Mouse (Mus musculus): ENCODE results near the gene Dyrk4.

Dyrk4 gene

DNA sequence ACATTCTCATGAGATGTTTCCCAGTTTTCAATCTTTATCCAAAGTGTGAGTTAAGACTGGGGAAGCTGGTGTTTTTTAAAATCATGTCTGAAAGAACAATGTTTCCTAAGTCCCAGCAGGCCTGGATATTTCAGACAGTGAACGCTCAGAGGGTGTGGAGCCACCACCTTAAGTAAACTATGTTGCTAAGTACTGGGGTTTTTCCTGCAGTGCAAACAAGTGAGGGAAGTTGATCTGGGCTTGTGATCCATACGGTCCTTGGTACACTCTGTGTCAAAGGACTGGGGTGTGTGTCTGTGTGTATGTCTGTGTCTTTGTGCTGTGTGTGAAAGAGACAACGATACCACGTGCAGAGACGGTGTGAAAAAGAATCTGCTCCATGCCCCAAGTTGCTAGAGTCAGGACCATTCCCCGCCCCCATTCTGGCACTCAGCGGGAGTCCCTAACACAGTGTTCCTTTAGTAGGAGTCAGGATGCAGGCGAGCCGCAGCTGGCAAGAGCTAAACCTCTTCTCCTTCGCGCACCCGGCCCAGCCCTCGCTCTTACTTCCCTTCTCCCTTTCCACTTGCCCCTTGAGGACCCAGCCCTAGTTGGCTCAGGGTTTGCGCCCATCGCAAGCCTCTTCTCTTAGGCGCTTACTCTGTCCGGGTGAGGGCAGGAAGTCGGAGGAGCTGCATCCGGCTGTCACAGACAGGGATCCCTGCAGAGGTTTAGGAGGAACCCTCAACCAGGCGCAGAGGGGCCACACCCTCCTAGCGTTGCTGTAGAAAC lies at the start of gene Dyrk4:
Dyrk4 (minus strand) TSS at position 729 of the 771 bp plus-strand sequence.
- DNase-seq (ENCODE audit: low read depth in 1 of 2, low spot score in 2 of 2) = no peak

DNA sequence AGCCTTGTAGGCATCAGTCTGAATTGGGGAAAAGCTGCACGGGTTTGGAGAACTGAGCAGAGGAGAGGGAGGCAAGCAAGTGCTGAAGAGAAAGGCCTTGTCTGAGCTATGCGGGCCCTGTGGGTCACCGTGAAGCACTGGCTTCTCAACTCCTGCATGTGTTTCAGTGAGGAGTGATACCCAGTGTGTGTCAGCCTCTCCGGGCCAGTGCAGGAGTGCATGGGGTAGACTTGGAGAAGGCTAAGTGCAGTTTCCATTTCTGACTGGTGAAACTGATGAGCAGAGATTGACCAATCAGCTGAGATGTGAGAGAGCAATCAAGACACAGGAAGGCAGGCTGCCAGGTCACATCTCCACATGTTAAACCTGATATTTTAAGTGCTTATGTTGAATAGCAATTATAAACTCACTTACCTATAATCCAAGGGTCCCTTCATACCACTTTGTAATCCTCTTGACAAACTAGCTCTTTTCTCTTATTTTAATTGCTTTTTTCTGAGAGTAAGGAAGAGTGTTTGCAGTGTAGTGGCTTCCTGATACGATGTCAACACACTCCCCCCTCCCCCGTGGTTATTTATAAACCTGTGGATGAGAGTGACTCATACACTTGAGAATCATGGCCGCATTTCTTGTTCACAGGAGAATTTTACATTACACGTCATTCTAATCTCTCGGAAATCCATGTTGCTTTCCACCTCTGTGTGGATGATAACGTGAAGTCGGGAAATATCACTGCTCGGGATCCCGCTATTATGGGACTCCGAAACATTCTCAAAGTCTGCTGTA lies 44.8 kb upstream of the Dyrk4 start:
- no peak for DNase-seq (ENCODE audit: low read depth in 1 of 2, low spot score in 2 of 2)

DNA sequence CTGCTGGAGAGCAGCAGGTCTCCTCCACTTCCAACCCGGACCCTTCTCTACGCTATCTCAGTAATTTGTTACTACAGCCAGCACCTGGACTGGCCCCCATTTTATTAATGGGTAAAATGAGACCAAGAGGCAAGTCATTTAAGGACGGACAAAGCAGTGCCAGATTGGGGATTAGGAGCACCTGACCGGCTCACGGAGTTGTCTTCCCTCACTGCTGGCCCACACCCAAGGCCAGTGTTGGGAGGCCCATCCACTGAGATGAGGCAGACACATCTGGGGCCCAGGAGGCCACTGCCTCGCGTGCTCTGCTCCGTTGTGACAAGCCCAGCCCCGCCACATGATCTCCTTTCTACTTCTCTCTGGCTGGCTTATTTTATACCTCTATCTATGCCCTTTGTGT lies 41.8 kb upstream of the Dyrk4 start:
- no peak for DNase-seq (ENCODE audit: low read depth in 1 of 2, low spot score in 2 of 2)

DNA sequence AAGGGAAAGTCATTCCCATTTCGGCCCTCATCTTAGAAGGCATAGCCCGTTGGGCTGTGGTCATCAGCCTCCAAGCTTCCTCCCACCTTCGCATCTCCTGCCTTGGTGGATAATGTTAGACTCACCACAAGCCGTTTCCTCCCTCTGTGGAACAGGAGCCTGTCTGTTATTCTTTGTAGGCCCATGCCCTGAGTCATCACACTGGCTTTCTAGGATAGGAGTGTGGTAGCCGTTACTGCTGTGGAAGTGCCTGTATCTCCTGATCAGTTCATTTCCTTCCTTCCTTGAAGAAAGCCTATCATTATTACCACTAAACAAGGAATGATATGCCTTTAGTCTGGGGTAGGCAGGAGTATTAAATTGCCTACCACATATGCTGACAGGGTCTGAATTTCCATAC lies 41.1 kb upstream of the Dyrk4 start:
- DNase-seq (ENCODE audit: low read depth in 1 of 2, low spot score in 2 of 2) = no peak

DNA sequence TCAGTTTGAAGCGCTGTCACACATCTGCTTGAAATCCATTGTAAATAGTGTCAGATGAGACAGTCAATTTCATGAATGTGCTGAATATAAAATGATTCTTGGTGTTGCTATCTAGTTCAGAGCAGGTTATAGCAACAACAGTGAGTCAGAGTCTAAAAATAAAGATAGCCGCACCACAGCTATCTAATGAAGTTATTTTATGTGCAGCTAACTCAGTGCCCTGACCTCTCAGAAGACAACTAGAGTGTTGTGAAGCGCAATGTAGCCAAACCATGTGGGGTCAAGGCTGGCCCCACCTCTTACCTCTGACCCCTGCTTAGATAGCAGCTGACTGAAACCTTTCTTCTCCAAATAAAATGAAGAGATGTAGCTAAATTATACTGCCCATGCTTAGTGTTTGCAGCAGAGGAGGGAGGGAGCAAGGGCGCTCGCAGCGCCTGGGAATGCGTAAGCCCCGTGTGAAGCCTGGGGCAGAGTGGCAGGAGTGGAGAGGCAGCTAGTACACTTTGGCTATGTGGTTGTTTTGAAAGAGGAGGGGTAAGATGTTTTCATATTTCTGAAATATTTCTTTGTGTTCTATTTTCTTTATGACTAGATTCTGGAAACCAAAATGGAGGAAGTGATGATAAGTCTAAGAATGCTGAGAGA lies 39.9 kb upstream of the Dyrk4 start:
- no peak for DNase-seq (ENCODE audit: low read depth in 1 of 2, low spot score in 2 of 2)

DNA sequence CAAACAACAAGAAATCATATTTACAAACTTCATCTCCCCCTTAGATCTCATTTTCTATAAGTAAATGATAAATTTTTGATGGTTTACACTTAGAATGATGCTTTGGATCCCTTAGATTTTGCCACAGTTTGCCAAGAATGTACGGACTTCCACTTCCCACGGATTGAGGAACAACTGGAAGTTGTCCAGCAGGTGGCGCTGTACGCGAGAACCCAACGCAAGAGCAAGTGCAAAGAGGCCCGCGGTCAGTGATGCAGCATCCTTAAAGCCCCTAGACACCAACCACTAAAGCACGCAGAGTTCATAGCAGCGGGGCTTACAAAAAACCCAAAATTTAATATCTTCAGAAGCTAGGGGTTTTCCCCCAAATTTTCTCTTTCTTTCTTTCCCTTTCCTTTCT lies 34.1 kb upstream of the Dyrk4 start:
- peak; percentile 14 to 41 for DNase-seq (ENCODE audit: low read depth in 1 of 2, low spot score in 2 of 2)

DNA sequence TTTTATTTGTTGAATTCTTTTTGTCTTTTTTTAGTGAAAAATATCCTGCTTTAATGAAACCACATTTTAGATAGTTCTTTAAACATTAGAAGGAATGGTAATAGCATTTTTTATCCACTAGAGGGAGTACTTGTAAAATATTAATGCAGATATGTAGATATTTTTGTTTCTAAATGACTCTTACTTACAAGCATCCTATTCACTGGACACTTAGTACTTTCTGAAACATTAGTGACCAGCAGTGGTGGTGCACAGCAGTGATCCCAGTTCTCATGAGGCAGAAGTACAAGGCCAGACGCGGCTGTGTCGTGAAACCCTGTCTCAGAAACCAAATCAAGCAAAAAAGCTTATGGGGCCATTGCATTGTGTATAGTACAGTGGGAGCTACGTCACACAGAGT lies 26.7 kb upstream of the Dyrk4 start:
- DNase-seq (ENCODE audit: low read depth in 1 of 2, low spot score in 2 of 2) = no peak

DNA sequence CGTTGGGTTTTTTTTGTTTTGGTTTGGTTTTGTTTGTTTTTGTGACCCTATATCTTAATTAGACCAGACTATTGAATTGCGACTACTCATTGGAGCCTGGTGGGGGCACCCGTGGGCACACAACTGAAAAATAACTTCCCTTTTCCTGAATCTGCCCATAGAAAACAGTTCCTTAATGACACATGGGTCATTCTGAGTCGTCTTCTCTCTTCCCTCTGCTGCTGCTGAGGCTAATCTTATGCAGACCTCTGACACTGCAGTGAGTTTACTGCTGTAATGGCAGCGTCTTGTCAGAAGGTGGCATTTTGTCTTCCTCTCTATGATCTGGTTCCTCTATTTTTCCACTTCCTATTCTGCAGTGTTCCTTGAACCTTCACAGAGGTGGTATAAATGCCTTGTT lies 18.8 kb upstream of the Dyrk4 start:
- DNase-seq (ENCODE audit: low read depth in 1 of 2, low spot score in 2 of 2) = peak; percentile 23 to 39

DNA sequence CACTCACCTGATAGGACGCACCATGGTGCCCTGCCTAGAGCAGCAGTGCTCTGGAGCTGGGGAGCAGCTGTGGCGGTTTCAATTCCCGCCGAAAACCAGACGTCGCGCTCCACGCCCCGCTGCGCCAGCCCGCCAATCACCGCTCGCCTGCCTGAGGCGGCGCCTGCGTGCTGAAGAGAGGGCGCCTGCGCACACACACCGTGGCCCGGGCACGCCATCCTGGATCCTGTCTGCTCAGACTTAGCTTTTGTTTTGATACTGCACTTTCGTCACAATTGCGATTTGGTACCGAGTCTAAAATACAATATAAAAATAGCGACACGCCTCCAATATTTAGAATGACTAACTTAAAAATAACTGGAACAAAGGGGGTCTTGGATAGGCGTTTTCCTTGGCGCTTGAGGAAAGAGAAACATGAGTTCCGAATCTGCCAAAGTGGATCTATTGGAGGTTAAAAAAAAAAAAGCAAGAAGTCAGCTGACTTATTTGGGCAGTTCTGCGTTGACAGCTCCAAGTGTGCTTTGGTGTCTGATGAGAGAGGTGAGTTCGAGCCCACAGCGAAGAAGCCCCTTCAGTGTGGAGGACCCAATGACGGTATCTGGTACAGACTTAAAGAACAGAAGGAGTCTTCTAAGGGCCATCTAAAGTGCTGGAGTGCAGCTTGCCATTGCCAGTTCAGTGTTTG lies 18.0 kb upstream of the Dyrk4 start, which contains the start of the genes Rad51ap1 and D6Wsu163e:
Rad51ap1 (minus strand) TSS at position 101 of the 685 bp plus-strand sequence.
D6Wsu163e (plus strand) TSS at position 476 of the 685 bp plus-strand sequence.
- DNase-seq (ENCODE audit: low read depth in 1 of 2, low spot score in 2 of 2) = peak; percentile 90

DNA sequence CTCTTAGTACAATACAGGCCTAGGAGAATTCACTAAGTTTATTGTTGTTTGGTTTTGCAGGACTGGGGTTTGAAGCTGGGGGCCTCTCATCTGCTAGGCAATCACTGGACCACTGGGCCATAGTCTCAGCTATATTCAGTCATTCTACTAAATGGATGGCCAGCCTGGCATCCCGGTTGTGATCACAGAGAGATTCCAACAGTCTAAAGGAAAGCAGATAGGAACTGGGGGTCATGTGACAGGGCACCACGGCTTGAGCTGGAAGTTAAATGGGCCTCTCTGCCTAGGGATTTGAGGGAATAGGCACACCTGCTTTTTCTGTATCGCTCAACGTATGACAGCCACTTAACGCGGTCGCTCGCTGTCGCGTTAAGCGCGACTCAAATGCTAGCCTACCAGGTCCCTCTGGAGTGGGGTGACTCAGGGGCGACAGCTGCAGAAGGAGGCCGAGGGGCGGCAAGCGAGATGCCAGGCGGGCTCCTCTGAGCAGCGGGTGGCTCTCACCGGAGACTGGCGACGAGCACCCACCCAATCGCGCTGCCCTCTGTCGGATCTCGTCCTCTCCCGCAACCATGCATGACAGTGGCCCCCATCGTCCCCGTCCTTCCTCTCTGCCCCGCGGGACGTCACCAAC lies 17.3 kb upstream of the Dyrk4 start:
- no peak for DNase-seq (ENCODE audit: low read depth in 1 of 2, low spot score in 2 of 2)

DNA sequence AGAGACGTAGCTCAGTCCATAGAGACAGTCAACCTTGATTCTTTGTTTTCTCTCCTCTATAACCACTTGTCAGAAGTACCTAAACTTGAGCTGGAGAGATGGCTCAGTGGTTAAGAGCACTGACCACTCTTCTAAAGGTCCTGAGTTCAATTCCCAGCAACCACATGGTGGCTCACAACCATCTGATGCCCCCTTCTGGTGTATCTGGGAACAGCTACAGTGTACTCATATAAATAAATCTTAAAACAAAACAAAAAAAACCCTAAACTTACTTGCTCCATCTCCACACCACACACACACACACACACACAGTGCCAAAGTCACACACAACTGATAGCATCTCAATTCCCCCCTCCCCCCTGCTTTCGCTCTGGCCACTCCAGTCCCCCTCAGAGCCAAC lies 16.4 kb upstream of the Dyrk4 start:
- DNase-seq (ENCODE audit: low read depth in 1 of 2, low spot score in 2 of 2) = no peak

DNA sequence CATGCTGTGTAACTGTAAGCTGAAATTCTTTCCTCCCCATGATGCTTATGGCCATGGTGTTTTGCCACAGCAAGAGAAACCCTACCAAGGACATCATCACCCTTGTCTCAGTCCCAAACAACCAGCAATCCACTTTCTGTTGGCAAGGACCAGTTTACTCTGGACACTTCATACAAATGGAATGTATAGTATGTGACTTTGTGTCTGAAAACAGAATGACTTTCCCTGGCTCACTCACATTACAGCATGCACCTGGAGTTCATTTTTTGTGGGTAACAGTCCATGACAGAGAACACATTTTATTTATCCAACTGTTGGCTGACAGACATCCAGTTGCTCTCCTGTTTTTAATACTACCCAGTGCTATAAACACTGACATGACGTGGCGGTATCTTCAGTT lies 11.3 kb upstream of the Dyrk4 start:
- DNase-seq (ENCODE audit: low read depth in 1 of 2, low spot score in 2 of 2) = no peak

DNA sequence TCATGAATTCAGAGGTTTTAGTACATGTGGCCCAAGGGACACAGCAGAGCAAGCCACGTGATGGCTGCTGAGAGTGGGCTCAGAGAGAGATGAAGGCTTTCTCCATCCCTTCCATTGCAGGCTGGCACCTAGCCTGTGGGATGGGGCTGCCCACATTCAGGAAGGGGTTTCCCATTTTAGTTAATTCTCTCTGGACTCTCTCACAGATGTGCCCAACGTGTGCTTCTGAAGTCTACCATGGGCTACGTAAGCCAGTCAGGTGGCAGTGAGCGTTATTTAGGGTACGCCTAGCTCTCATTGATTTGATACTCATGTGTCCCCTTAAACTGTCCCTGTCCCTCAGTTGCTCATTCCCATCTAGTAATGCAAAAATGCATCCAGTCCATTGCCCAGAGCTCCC lies 6.7 kb downstream of the Dyrk4 start:
- no peak for DNase-seq (ENCODE audit: low read depth in 1 of 2, low spot score in 2 of 2)

DNA sequence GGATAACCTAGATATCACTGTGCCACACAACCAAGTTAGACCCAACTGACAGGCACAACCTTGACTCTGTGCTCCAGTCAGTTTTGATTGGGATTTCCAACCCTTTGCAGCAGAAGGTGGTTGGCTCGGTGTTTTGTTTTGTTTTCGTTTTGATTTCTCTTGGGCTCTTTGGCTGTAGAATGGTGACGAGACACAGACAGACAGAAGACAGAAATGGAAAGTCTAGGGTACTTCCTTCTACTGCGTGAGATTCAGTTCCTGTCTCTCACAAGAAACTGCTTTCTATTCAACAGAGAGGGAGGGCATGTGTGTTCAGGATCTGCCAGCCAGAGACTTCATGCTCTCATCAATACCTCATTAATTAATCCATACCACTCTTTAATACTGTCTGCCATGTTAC lies 10.9 kb downstream of the Dyrk4 start:
- no peak for DNase-seq (ENCODE audit: low read depth in 1 of 2, low spot score in 2 of 2)

DNA sequence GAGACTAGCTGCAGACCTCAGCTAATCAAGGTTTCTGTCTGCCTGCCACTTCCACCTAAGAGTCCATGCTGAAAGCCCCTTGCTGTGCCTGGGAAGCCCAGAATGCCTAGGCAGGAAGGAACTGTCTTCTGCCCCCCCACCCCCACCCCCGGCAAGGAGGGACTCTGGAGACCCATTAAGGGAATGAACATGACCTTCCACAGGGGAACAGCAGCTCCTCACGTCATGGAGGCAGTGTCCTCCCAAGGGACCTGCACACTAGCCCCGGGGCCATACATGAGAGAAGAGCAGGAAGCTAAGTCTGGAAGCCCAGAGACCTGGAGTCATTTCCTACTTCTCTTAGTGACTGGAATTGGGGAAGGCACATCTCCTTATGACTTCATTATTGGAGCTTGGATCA lies 13.8 kb downstream of the Dyrk4 start:
- no peak for DNase-seq (ENCODE audit: low read depth in 1 of 2, low spot score in 2 of 2)

DNA sequence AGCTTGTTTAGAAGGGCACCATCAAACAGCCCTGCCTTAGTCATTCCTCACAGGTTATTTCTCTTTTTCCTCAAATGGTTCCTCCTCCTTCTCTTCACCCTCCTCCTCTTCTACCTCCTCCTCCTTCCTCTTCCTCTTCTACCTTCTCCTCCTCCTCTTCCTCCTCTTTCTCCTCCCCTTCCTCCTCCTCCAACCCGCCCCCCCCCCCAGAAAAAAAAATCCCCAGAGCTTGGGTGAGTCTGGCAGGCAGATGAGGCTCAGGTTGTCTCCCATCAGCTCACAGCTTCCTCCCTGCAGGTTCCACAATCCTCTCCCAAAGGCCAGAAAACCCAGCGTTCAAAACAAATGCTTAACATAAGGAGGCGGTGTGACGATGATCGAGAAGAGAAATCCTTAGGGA lies 14.3 kb downstream of the Dyrk4 start:
- DNase-seq (ENCODE audit: low read depth in 1 of 2, low spot score in 2 of 2) = no peak

DNA sequence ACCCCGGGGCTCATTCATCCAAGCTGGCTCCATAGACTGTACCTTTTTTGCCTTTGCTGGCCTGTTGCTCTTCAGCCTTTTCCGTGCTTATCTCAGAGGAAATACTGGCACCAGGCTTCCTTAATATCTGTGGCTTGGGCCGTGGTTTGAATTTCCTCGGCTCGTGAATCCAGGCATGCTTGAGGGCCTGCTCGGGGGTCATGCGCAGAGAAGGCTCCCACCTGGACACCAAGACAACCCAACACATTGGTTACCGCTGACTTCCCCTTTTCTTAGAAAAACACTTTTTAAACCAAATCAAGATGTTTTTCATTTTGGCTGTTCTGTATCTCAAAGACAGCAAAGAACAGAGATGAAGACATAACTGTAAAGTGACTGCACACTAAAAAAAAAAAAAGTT lies 44.5 kb downstream of the Dyrk4 start:
- no peak for DNase-seq (ENCODE audit: low read depth in 1 of 2, low spot score in 2 of 2)

DNA sequence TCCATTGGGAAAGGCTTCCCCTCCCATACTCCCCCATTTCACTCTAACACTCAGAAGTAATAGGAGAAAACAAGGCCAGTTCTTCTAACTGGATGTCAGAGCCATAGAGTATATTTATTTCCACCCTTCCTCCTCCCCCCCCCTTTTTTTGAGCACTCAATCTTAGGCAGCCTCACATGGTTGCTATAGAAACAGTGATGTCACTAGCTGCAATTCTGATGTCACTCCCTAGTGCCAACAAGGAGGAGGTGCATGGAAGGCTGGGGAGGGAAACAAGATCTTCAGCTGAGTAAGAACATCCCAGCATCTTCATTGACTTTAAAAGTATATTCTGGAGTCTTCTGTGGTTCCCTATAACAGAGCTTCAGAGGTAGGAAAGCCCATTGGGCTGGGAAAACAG lies 68.8 kb downstream of the Dyrk4 start, which contains the start of gene Akap3:
Akap3 (plus strand) TSS at position 218 of the 400 bp plus-strand sequence.
- no peak for DNase-seq (ENCODE audit: low read depth in 1 of 2, low spot score in 2 of 2)

DNA sequence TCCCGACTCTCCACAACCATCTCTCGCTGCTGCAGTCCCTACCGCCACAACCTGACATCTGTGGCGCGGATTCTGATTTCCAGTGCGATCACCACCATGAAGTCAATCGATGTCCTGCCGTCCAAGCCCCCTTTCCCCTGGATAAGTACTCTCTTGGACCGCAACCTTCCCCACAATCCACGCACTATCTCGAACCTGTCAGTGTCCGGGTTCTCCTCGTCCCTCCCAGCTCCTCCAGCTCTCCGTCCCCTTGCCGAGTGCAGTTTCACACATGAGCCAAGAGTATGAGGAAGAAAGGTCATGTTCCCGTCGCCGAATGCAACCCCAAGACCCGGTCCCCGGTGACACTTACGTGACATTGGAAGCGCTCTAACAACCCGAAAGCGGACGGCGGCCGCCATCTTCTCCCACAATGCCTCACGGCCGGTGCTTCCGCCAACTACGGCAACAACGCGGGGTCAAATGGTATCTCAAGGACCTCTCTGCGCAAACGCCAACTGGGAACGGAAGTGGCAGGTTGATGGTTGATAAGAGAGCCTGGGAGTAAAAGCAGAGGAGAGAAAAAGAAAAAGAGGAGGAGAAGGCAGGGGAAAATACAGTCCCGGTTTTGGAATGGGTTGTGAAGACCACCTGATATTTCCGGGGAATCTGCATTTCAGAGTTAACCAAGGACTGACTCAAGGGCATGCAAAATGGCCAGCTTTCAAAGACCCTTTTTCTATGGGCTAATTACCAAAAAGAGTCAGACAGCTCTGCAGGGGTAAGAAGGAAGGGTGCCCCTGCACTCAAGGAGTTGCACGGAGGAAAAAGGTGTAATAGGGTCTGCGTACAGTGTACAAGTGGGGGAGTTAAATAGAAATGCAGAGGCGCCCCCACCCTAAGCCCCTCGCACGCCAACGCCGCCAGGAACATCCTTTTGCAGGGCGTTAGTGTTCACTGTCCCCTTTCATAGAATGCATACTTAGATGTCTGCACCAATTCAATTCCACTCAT lies 72.6 kb downstream of the Dyrk4 start, which contains the start of gene Ndufa9:
Ndufa9 (minus strand) TSS at position 425 of the 993 bp plus-strand sequence.
- peak; percentile 67 to 81 for DNase-seq (ENCODE audit: low read depth in 1 of 2, low spot score in 2 of 2)
